Mouse (Mus musculus) lung, postnatal 0 days (tissue): ENCODE measurements around the gene Apobec3. TPM values are rescaled to one million over a fixed set of nuclear protein-coding genes. Genes with fewer than 3 reads are reported as not detected.
A peak's percentile ranks its signal among the peaks of the same experiment; 100 is the strongest.
"Not testable (repeated sequence)": the region's sequence is repeated elsewhere in the genome, so short reads cannot be mapped to it uniquely, and the experiment has no call there.

Experiments used
- ATAC-seq: fragments of 200-750 bp; cut with Nextera tagmentation; 2 replicates; pipeline ENCODE4 v1.8.0; 2017; ENCODE audit warnings: moderate library complexity
- DNase-seq: peaks from one replicate; pipeline ENCODE4 v3.0.0-alpha.2; 2016; ENCODE audit warnings: low spot score
- H3K27ac ChIP-seq: fragments of 300-500 bp; sonication (generic); 2 replicates; pipeline ENCODE4 v1.5.1; 2014; ENCODE audit warnings: antibody characterized with exemption, mild to moderate bottlenecking, low read length, mixed read lengths
- H3K27me3 ChIP-seq: fragments of 300-500 bp; sonication (generic); replicated peaks from 2 replicates; pipeline ENCODE4 v1.6.1; 2014; ENCODE audit warnings: low read length, mixed read lengths; ENCODE audit not compliant: insufficient read depth
- H3K36me3 ChIP-seq: fragments of 300-500 bp; sonication (generic); 2 replicates; pipeline ENCODE4 v1.6.1; 2014; ENCODE audit warnings: low read length, mixed read lengths; ENCODE audit not compliant: insufficient read depth
- H3K4me1 ChIP-seq: fragments of 300-500 bp; sonication (generic); 2 replicates; pipeline ENCODE4 v1.6.1; 2014; ENCODE audit warnings: antibody characterized with exemption, low read depth, low read length, mixed read lengths; ENCODE audit not compliant: insufficient read depth
- H3K4me2 ChIP-seq: fragments of 300-500 bp; sonication (generic); replicated peaks from 2 replicates; pipeline ENCODE4 v1.6.1; 2014; ENCODE audit warnings: low read depth, mild to moderate bottlenecking, low read length, moderate library complexity, mixed read lengths
- H3K4me3 ChIP-seq: fragments of 300-500 bp; sonication (generic); 2 replicates; pipeline ENCODE4 v1.5.1; 2014; ENCODE audit warnings: low read depth, low read length
- H3K9ac ChIP-seq: fragments of 300-500 bp; sonication (generic); replicated peaks from 2 replicates; pipeline ENCODE4 v1.6.1; 2014; ENCODE audit warnings: low read depth, mild to moderate bottlenecking
- H3K9me3 ChIP-seq: fragments of 300-500 bp; sonication (generic); 2 replicates; pipeline ENCODE4 v1.6.1; 2016; ENCODE audit warnings: low read length, mixed read lengths
- CTCF ChIP-seq: IDR thresholded peaks from 2 replicates; pipeline ENCODE4 v1.5.1; 2016; ENCODE audit warnings: antibody characterized with exemption, mild to moderate bottlenecking
- EP300 ChIP-seq: IDR thresholded peaks from 2 replicates; pipeline ENCODE4 v1.6.1; 2016; ENCODE audit warnings: antibody characterized with exemption, mild to moderate bottlenecking, control low read depth
- WGBS: fragments of 180-500 bp; shearing (Covaris S2); extraction: QIAGEN DNeasy Blood & Tissue Kit; methylation state at CpG from one replicate; pipeline ENCODE4 v1.1.7; 2014; 5-methylcytosine and 5-hydroxymethylcytosine counted together
- polyA plus RNA-seq: library from polyadenylated mRNA; unstranded; fragments of >200 nt; fragmentation: Nextera tagmentation; extraction: Ambion mirVana; gene quantifications from 2 replicates; pipeline ENCODE4 v1.2.1, GENCODE M21; 2015

Apobec3 gene
- polyA plus RNA-seq, 1 experiment from 2014 or later = 24.8 TPM

- peaks cover 8% of the 10 kb centered on the region; the same call in 1 of the 2 replicates for H3K4me1 ChIP-seq
- no peak overlapping the region for H3K4me3 ChIP-seq
- no peak overlapping the region for H3K4me2 ChIP-seq
- 64% methylated on average over 5 of the region's 5 CpGs for WGBS
- H3K27ac ChIP-seq = no peak overlapping the region
- no peaks in the 10 kb centered on the region for H3K27me3 ChIP-seq
- TF ChIP-seq CTCF = no peak
- no peak for TF ChIP-seq EP300
- no peaks in the 10 kb centered on the region for H3K9me3 ChIP-seq
- peak; percentile 48; the same call in 1 of the 2 replicates for ATAC-seq
- H3K36me3 ChIP-seq = no peaks in the 10 kb centered on the region
- DNase-seq = peak; percentile 50
- no peak overlapping the region for H3K9ac ChIP-seq
Measured at GRCm38 (mm10) chr15:79898988-79899387, 7.5 kb downstream of the Apobec3 start.

- H3K9ac ChIP-seq = 0 out of 2 replicates have a peak overlapping the region, but pooled peaks have one; percentile 3
- ATAC-seq = no peak
- H3K27me3 ChIP-seq = no peaks in the 10 kb centered on the region
- no peak overlapping the region for H3K4me3 ChIP-seq
- TF ChIP-seq EP300 = no peak
- no peak for TF ChIP-seq CTCF
- DNase-seq = no peak
- H3K36me3 ChIP-seq = no peaks in the 10 kb centered on the region
- no peaks in the 10 kb centered on the region for H3K9me3 ChIP-seq
- H3K4me1 ChIP-seq = peaks cover 5% of the 10 kb centered on the region; the same call in 1 of the 2 replicates
- WGBS = 74% methylated on average over 6 of the region's 6 CpGs
- H3K27ac ChIP-seq = peak overlapping the region; percentile 21
- no peak overlapping the region for H3K4me2 ChIP-seq
Measured at GRCm38 (mm10) chr15:79899828-79900510, 8.5 kb downstream of the Apobec3 start.

- Histone ChIP-seq H3K9ac (no peak overlapping the region), H3K9me3 (no peaks in the 10 kb centered on the region), H3K27me3 (no peaks in the 10 kb centered on the region), H3K27ac (peak overlapping the region; percentile 38; the same call in 1 of the 2 replicates), H3K4me2 (no peak overlapping the region), H3K36me3 (no peaks in the 10 kb centered on the region), H3K4me1 (peaks cover 3% of the 10 kb centered on the region; the same call in 1 of the 2 replicates), H3K4me3 (no peak overlapping the region)
- 57% methylated on average over 7 of the region's 7 CpGs for WGBS
- DNase-seq = no peak
- TF ChIP-seq EP300 (no peak), CTCF (no peak)
- ATAC-seq = peak; percentile 32; the same call in 1 of the 2 replicates
Measured at GRCm38 (mm10) chr15:79900751-79901150, 9.3 kb downstream of the Apobec3 start.

DNA sequence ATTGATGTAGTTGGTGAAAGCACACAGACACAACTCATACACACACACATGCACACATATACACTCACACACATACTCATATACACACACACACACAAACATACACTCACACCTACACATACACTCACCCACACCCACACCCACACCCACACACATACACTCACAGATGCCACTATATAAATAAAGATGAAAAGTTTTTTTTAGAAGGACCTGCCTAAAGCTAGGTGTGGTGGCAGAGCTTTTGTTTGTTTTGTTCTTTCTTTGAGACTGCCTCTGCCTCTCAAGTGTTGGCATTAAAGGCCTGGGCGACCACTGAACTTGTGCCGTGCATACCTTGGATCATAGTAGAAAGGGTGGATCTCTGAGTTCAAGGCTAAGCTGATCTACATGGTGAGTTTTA is 9.9 kb downstream of the Apobec3 start:
- TF ChIP-seq EP300 = no peak
- TF ChIP-seq CTCF = no peak
- H3K27ac ChIP-seq = peak overlapping the region; percentile 38; the same call in 1 of the 2 replicates

GRCm38 (mm10) chr15:79903081-79903480 is 11.6 kb downstream of the Apobec3 start:
- not testable (repeated sequence) for H3K36me3 ChIP-seq, H3K4me1 ChIP-seq, H3K27ac ChIP-seq, H3K4me2 ChIP-seq, H3K9ac ChIP-seq, DNase-seq, H3K27me3 ChIP-seq, H3K9me3 ChIP-seq, H3K4me3 ChIP-seq, ATAC-seq
- WGBS = 96% methylated on average over 8 of the region's 8 CpGs

More for the DNA sequence above, 9.9 kb downstream of the Apobec3 start:
- no peaks in the 10 kb centered on the region for H3K36me3 ChIP-seq
- DNase-seq (peak; percentile 57), ATAC-seq (peak; percentile 59)
- H3K27me3 ChIP-seq = no peaks in the 10 kb centered on the region
- no peaks in the 10 kb centered on the region for H3K9me3 ChIP-seq
- WGBS = 56% methylated on average over 2 of the region's 2 CpGs
- H3K4me2 ChIP-seq = no peak overlapping the region
- H3K9ac ChIP-seq = no peak overlapping the region
- H3K4me1 ChIP-seq = peaks cover 3% of the 10 kb centered on the region; the same call in 1 of the 2 replicates
- no peak overlapping the region for H3K4me3 ChIP-seq

GRCm38 (mm10) chr15:79903963-79904362 is 12.5 kb downstream of the Apobec3 start:
- Histone ChIP-seq H3K9ac (no peak overlapping the region), H3K27me3 (no peaks in the 10 kb centered on the region), H3K4me3 (no peak overlapping the region), H3K4me1 (peaks cover 3% of the 10 kb centered on the region; the same call in 1 of the 2 replicates), H3K4me2 (no peak overlapping the region), H3K27ac (no peak overlapping the region), H3K9me3 (no peaks in the 10 kb centered on the region), H3K36me3 (no peaks in the 10 kb centered on the region)
- ATAC-seq = no peak
- no peak for DNase-seq
- no peak for TF ChIP-seq EP300

GRCm38 (mm10) chr15:79904678-79905077 is 13.2 kb downstream of the Apobec3 start:
- not testable (repeated sequence) for ATAC-seq, H3K4me3 ChIP-seq, H3K9ac ChIP-seq, H3K36me3 ChIP-seq, H3K4me2 ChIP-seq, DNase-seq, H3K27ac ChIP-seq, H3K9me3 ChIP-seq, H3K27me3 ChIP-seq, H3K4me1 ChIP-seq
- WGBS = 87% methylated on average over 11 of the region's 11 CpGs
